Mouse (Mus musculus) embryo, embryonic 9.5 days (tissue): ENCODE results near the gene Rap2c.
A peak's percentile ranks its signal among the peaks of the same experiment; 100 is the strongest.

ENCODE experiments used
- DNase-seq: peaks from one replicate; pipeline ENCODE4 v3.0.0-alpha.2; 2017; ENCODE audit errors: extremely low spot score

Gene Rap2c

GRCm38 (mm10) chrX:50968157-50968932 is 49.5 kb downstream of the Rap2c start:
- peak; percentile 4 for DNase-seq

GRCm38 (mm10) chrX:50965157-50965556 is 52.7 kb downstream of the Rap2c start:
- no peak for DNase-seq

GRCm38 (mm10) chrX:50962955-50963354 is 54.9 kb downstream of the Rap2c start:
- peak; percentile 0 for DNase-seq
